Mouse (Mus musculus) bone marrow, adult 2 months (tissue): ENCODE measurements around the gene Rpusd1.

Experiments
- CTCF ChIP-seq: fragments of 200-500 bp; IDR thresholded peaks from 2 replicates; pipeline ENCODE4 v1.5.1; 2011; ENCODE audit warnings: low read length, control low read depth; ENCODE audit not compliant: control insufficient read depth, insufficient read depth
- POLR2A ChIP-seq: fragments of 200-500 bp; IDR thresholded peaks from 2 replicates; pipeline ENCODE4 v1.6.1; 2011; ENCODE audit warnings: low read depth, mild to moderate bottlenecking, control low read depth, low read length, borderline replicate concordance; ENCODE audit not compliant: control insufficient read depth

DNA sequence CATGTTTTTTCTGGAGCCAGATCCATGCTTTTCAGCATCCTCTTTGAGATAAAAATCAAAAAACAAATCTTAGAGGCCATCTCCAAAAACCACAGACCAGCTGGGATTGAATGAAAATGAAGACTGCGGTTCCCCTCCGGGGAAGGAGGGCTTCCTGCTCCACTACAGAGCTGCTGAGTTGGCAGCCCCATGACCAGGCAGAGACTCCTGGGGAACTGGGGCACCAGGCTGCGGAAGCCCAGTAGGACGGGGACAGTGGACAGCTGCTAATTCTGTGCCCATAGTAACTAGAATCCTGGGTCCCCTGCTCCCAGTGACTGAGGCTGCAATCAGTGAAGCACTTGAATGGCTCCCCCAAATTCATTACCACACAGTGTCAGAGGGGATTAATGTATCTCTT is 45.8 kb upstream of the Rpusd1 start:
- TF ChIP-seq CTCF, result no peak
- no peak for TF ChIP-seq POLR2A
